In the genomic region with DNA sequence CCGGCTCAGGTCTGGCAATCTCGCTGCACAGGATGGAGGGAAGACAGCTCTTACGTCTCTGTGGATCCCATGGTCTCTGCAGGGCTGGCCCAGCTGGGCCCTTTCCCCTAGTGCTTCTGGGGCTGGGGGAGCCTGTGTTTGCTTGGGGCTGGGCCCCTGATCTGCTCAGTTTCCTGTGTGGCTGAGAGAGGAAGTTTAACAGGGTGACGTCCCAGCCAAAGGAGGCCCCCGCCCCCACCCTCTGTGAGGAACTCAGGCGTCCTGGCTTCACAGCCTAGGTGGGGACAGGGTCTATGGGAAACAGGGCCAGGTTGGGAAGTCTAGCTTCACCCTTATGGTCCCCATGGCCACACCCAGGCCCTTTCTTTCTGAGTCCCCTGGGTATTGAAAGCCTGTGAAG, we compare ENCODE assay signal across 8 mouse cellular contexts. TPM values are rescaled to one million over a fixed set of nuclear protein-coding genes. Genes with fewer than 3 reads are reported as not detected.
DNase-seq lines count a peak whose midpoint lies in the region; ATAC-seq and TF ChIP-seq lines count a peak whose summit lies in the region.

TSS of gene Dennd1c (minus strand) at position 179 of the 400 bp plus-strand sequence.

- 68% methylated on average over 6 of the region's 6 CpGs for whole genome bisulfite sequencing in forebrain, embryonic 15.5 days
- 52% methylated on average over 6 of the region's 6 CpGs for WGBS in forebrain, embryonic 12.5 days
- 67% methylated on average over 6 of the region's 6 CpGs for WGBS in liver, adult 2 months

- TF ChIP-seq CTCF in liver, adult 2 months (IDR thresholded peaks at IDR 0.05; ENCODE audit: low read depth, low read length): no peak

- H3K4me2 ChIP-seq in forebrain, embryonic 15.5 days (replicated peaks): no peak within 1 kb of the TSS
- H3K4me2 ChIP-seq in forebrain, embryonic 12.5 days: no peak within 1 kb of the TSS

- no peaks in the 10 kb centered on the region for H3K27me3 ChIP-seq in forebrain, embryonic 15.5 days
- 0 out of 2 replicates have a peak, but pooled peaks cover 5% of the 10 kb centered on the region for H3K27me3 ChIP-seq in forebrain, embryonic 12.5 days
- H3K27me3 ChIP-seq in liver, adult 2 months (ENCODE audit: control insufficient read depth, insufficient read depth, low read length): no peaks in the 10 kb centered on the region

- DNase-seq in MEL-GATA-1-ER (ENCODE audit: extremely low read depth, low read depth): peak; percentile 56
- DNase-seq in liver, adult 2 months (ENCODE audit: extremely low read depth, low read depth, low spot score): no peak
- peak; percentile 13 for DNase-seq in skeletal muscle tissue, adult 2 months (ENCODE audit: low read depth, low spot score)
- DNase-seq in right cerebral cortex, postnatal 10 days (ENCODE audit: low spot score in 2 of 2): no peak
- DNase-seq in cerebellum, adult 11 months: no peak
- no peak for DNase-seq in left cerebral cortex, adult 18-20 months (ENCODE audit: low spot score in 2 of 2)

- H3K9ac ChIP-seq in forebrain, embryonic 15.5 days (replicated peaks): no peak within 1 kb of the TSS
- no peak within 1 kb of the TSS for H3K9ac ChIP-seq in forebrain, embryonic 12.5 days
- H3K9ac ChIP-seq in liver, adult 2 months (ENCODE audit: low read depth, low read length): peak within 1 kb of the TSS; percentile 58; the same call in 1 of the 2 replicates

- H3K79me2 ChIP-seq in liver, adult 2 months (ENCODE audit: control insufficient read depth, insufficient read depth, low read length): no peaks in the 10 kb centered on the region

- TF ChIP-seq POLR2A in liver, adult 2 months (IDR thresholded peaks at IDR 0.05; ENCODE audit: extremely low read depth, insufficient read depth, low read length): 0 out of 2 replicates have a peak, but pooled peaks have one; percentile 30

- H3K9me3 ChIP-seq in forebrain, embryonic 15.5 days: no peaks in the 10 kb centered on the region
- no peaks in the 10 kb centered on the region for H3K9me3 ChIP-seq in forebrain, embryonic 12.5 days

- H3K4me3 ChIP-seq in forebrain, embryonic 15.5 days: no peak within 1 kb of the TSS
- H3K4me3 ChIP-seq in forebrain, embryonic 12.5 days (replicated peaks): no peak within 1 kb of the TSS
- peak within 1 kb of the TSS; percentile 54 for H3K4me3 ChIP-seq in liver, adult 2 months (ENCODE audit: insufficient read depth, low read depth, low read length)

- no peak within 1 kb of the TSS for H3K27ac ChIP-seq in forebrain, embryonic 15.5 days (replicated peaks)
- no peak within 1 kb of the TSS for H3K27ac ChIP-seq in forebrain, embryonic 12.5 days
- no peak within 1 kb of the TSS; the same call in 1 of the 2 replicates for H3K27ac ChIP-seq in liver, adult 2 months (replicated peaks; ENCODE audit: insufficient read depth, low read depth, low read length)

- no peaks in the 10 kb centered on the region for H3K4me1 ChIP-seq in forebrain, embryonic 15.5 days
- no peaks in the 10 kb centered on the region for H3K4me1 ChIP-seq in forebrain, embryonic 12.5 days
- H3K4me1 ChIP-seq in liver, adult 2 months (ENCODE audit: control insufficient read depth, insufficient read depth, low read length): no peaks in the 10 kb centered on the region

- ATAC-seq in forebrain, embryonic 15.5 days (replicated peaks): peak; percentile 15; the same call in 1 of the 2 replicates
- no peak for ATAC-seq in forebrain, embryonic 12.5 days (ENCODE audit: low FRiP score)

- peaks cover 23% of the 10 kb centered on the region for H3K36me3 ChIP-seq in forebrain, embryonic 15.5 days
- H3K36me3 ChIP-seq in forebrain, embryonic 12.5 days (replicated peaks): peaks cover 23% of the 10 kb centered on the region
- H3K36me3 ChIP-seq in liver, adult 2 months (ENCODE audit: control insufficient read depth, insufficient read depth, low read length): no peaks in the 10 kb centered on the region

RNA-seq across cellular contexts. Expression of gene Dennd1c, which starts in this region (rescaled TPM):
- 3.9 and 4.4 TPM in 2 replicates for polyA plus RNA-seq in forebrain, embryonic 15.5 days (2015; fragmentation: Nextera tagmentation; extraction: Ambion mirVana)
- 5.2 and 5.9 TPM in 2 replicates for polyA plus RNA-seq in forebrain, embryonic 12.5 days (2016; fragmentation: Nextera tagmentation; extraction: Ambion mirVana)
- 0.54 and 0.92 TPM in 2 replicates for total RNA-seq in liver, adult 2 months (2014; rRNA removed)
- 1.2 and 1.6 TPM in 2 replicates for polyA plus RNA-seq in liver, adult 2 months (2012; rRNA removed)
- 1 to 10 TPM; 1.2 to 1.8 TPM for total RNA-seq in left cerebral cortex, adult 18-20 months (2021)

Comparison
In these comparisons a context has a peak if more than half of its experiments do, and no peak if none do; other contexts are left out.
1. DNase-seq: peak in MEL-GATA-1-ER (single experiment) and skeletal muscle tissue, adult 2 months (single experiment); none in liver, adult 2 months (single experiment), right cerebral cortex, postnatal 10 days (0 of 2), cerebellum, adult 11 months (single experiment) and left cerebral cortex, adult 18-20 months (0 of 2).